Mouse (Mus musculus): ENCODE data around the gene Btg1. TPM values are rescaled to one million over a fixed set of nuclear protein-coding genes. Genes with fewer than 3 reads are reported as not detected.

The Btg1 gene
- total RNA-seq, 2 experiments from 2014 or later, result 141 to 182 TPM

DNA sequence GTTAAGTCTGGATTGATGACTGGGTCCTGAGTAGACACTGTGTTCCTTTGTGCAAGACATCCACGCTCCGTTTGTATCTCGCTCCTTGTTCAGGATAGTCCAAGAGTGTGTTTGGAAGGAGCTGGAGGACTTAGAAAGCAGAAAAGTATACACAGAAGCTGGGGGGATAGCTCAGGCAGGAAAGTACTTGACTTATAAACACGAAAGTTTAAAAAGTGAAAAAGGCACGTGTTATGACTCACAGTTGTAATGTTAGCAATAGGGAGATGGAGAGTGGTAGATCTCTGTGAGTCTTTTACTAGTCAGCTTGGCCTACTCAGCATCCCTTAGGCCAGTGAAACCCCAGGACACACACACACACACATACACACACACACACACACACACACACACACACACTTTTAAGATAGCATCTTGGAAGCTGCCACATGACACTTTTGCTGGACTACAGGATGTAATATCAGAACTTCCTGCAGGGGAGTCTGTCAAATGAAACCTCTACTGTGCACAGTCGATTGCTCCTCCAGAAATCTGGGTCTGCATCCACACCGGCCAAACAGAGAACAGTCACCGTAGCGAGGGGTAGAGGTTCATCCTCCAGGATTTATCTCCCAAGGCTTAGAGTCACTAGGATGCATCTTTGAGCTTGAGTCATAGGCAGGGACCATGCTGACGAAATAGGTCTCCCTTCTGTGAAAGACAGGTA lies 43.6 kb downstream of the Btg1 start:
- DNase-seq (ENCODE audit: low spot score in 2 of 2), result no peak

DNA sequence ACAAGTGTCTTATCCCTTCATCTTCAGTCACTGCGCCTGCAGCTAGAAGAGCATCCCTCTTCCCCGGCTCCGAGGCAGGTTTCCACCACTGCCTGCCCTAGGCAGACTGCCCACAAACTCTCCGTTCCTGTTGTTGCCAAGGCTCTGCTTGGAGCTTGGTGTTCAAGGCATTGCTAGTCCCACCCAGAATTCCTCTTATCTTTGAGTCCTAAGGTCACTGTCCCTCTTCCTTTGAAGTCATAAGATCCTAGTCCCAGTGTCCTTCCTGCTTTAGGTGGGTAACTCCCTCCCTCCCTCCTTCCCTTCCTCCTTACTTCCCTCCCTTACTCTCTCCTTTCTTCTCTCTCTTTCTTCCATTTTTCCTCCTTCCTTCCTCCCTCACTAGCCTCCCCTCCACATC lies 46.2 kb downstream of the Btg1 start:
- DNase-seq (ENCODE audit: low spot score in 2 of 2), result no peak

DNA sequence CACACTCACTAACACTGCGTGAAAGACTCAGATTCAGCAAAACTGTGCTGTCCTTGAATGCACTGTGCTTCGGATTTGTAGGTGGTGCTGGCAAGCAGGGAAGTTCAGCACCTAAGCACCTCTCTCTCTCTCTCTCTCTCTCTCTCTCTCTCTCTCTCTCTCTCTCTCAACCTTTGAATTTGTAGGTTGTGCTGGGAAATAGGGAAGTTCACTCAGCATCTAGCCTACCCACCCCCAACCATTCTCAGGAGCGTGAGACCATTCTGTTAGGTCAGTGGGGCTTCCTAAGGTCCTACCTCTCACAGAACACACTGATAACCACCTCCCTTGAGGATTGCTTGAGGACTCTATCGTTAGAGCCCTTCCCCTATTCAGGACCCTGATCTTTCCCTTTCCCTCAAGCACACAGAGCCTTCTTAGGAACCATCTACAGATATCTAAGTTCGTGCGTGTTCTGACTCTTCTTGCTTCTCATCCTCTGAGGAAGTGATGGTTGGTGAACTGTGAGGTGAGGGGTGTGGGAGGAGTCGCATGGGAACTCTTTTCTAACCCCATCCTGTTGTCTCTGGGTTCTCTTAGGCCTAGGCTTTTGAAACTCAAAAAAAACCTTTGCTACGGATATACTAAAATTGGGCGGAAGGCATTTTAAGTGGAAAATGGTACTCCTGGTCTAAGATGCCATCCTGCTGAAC lies 47.1 kb downstream of the Btg1 start:
- DNase-seq (ENCODE audit: low spot score in 2 of 2), result no peak

All from adrenal gland, adult 18-20 months (tissue).